Mouse (Mus musculus) lung, postnatal 0 days (tissue): Measurements from ENCODE around the gene Fam83g.

Experiments
- CTCF ChIP-seq: IDR thresholded peaks from 2 replicates; pipeline ENCODE4 v1.5.1; 2016; ENCODE audit warnings: antibody characterized with exemption, mild to moderate bottlenecking
- EP300 ChIP-seq: IDR thresholded peaks from 2 replicates; pipeline ENCODE4 v1.6.1; 2016; ENCODE audit warnings: antibody characterized with exemption, mild to moderate bottlenecking, control low read depth

DNA sequence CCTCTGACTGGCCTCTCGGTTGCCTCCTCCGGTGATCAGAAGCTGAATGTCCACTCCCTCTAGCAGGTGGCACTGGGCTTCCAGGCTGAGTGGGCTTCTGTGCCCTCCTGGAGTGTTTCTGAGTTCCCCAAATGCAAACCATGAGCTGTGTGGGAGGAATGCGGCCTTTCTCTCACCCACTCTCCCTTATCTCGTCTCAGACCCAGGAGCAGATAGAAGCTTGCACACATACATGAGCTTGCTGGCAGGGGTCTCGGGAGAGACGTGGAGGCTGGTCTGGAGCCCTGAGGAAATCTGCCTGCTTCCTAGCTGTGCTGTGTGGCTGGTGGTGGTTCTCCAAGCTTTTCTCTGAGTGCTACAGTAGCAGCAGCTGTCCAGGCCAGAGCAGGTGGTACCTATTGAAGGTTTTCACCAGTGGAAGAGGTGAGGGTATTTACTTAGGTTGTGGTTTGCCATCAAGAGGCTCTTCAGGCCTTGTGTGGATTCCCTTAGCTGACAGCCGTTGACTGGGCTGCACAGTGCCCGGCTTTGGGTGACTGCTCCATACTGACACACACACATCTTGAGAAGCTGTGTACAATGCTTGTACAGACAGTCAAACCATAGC lies 1.3 kb downstream of the Fam83g start:
- no peak for TF ChIP-seq CTCF
- no peak for TF ChIP-seq EP300
